Mouse (Mus musculus) forebrain, postnatal 0 days (tissue): ENCODE results near the gene Agr2. TPM values are rescaled to one million over a fixed set of nuclear protein-coding genes. Genes with fewer than 3 reads are reported as not detected.

ENCODE experiments used
- ATAC-seq: fragments of 200-750 bp; cut with Nextera tagmentation; 2 replicates; pipeline ENCODE4 v1.8.0; 2017; ENCODE audit warnings: mild to moderate bottlenecking, moderate library complexity
- DNase-seq: peaks from one replicate; pipeline ENCODE4 v3.0.0-alpha.2; 2015
- H3K27ac ChIP-seq: fragments of 300-500 bp; sonication (generic); 2 replicates; pipeline ENCODE4 v1.5.1; 2014; ENCODE audit warnings: low read depth, mild to moderate bottlenecking, antibody characterized with exemption, low read length, moderate library complexity, mixed read lengths
- H3K27me3 ChIP-seq: fragments of 300-500 bp; sonication (generic); 2 replicates; pipeline ENCODE4 v1.6.1; 2014; ENCODE audit warnings: mild to moderate bottlenecking, low read length, mixed read lengths; ENCODE audit not compliant: insufficient read depth
- H3K36me3 ChIP-seq: fragments of 300-500 bp; sonication (generic); 2 replicates; pipeline ENCODE4 v1.6.1; 2014; ENCODE audit warnings: mild to moderate bottlenecking, moderate library complexity; ENCODE audit not compliant: insufficient read depth
- H3K4me1 ChIP-seq: fragments of 300-500 bp; sonication (generic); 2 replicates; pipeline ENCODE4 v1.6.1; 2014; ENCODE audit warnings: antibody characterized with exemption; ENCODE audit not compliant: insufficient read depth
- H3K4me2 ChIP-seq: fragments of 300-500 bp; sonication (generic); 2 replicates; pipeline ENCODE4 v1.6.1; 2014; ENCODE audit warnings: low read depth, mild to moderate bottlenecking, moderate library complexity
- H3K4me3 ChIP-seq: fragments of 300-500 bp; sonication (generic); 2 replicates; pipeline ENCODE4 v1.5.1; 2014; ENCODE audit warnings: low read depth, low read length, mixed read lengths
- H3K9ac ChIP-seq: fragments of 300-500 bp; sonication (generic); 2 replicates; pipeline ENCODE4 v1.6.1; 2014; ENCODE audit warnings: mild to moderate bottlenecking
- H3K9me3 ChIP-seq: fragments of 300-500 bp; sonication (generic); 2 replicates; pipeline ENCODE4 v1.6.1; 2016; ENCODE audit warnings: low read length
- CTCF ChIP-seq: sonication (generic); IDR thresholded peaks from 2 replicates; pipeline ENCODE4 v1.5.1; 2016; ENCODE audit warnings: antibody characterized with exemption, control low read depth, low read depth
- WGBS: fragments of 180-500 bp; shearing (Covaris S2); extraction: QIAGEN DNeasy Blood & Tissue Kit; methylation state at CpG from one replicate; pipeline ENCODE4 v1.1.7; 2014; 5-methylcytosine and 5-hydroxymethylcytosine counted together
- polyA plus RNA-seq: library from polyadenylated mRNA; unstranded; fragments of >200 nt; fragmentation: Nextera tagmentation; extraction: Ambion mirVana; gene quantifications from 2 replicates; pipeline ENCODE4 v1.2.1, GENCODE M21; 2015
- total RNA-seq: library from RNA; depleted of rRNA; stranded (reverse); fragments of >200 nt; gene quantifications from 2 replicates; pipeline ENCODE4 v1.2.3, GENCODE M21; 2014; rRNA removed

Gene Agr2
- total and polyA plus RNA-seq, 2 experiments from 2014 or later = 0.21 TPM; not detected in 1

DNA sequence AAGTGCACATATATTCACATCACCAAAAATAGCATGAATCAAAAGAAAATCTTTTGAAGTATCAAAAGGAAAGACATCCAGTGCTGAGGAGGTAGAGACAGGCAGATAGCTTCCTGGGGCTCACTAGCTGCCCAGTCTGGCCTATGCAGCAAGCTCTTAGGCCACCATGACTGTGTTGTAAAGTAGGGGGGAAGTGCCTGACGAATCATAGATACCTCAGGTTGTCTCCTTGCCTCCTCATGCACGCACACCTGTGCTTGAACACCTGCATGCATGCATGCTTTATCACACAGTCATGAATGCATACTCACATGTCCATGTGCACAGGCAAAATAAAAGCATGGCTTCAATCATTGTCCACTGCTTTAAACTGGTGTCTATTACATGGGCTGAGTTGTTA lies 52.0 kb downstream of the Agr2 start:
- no peak for TF ChIP-seq CTCF
- H3K27me3 ChIP-seq = no peaks in the 10 kb centered on the region
- no peak for ATAC-seq
- no peak overlapping the region for H3K4me2 ChIP-seq
- DNase-seq = no peak
- H3K4me3 ChIP-seq = no peak overlapping the region
- H3K9ac ChIP-seq = no peak overlapping the region
- H3K4me1 ChIP-seq = no peaks in the 10 kb centered on the region; the same call in 1 of the 2 replicates
- H3K9me3 ChIP-seq = no peaks in the 10 kb centered on the region
- WGBS = 77% methylated on average over 2 of the region's 2 CpGs
- H3K27ac ChIP-seq = no peak overlapping the region
- H3K36me3 ChIP-seq = no peaks in the 10 kb centered on the region

DNA sequence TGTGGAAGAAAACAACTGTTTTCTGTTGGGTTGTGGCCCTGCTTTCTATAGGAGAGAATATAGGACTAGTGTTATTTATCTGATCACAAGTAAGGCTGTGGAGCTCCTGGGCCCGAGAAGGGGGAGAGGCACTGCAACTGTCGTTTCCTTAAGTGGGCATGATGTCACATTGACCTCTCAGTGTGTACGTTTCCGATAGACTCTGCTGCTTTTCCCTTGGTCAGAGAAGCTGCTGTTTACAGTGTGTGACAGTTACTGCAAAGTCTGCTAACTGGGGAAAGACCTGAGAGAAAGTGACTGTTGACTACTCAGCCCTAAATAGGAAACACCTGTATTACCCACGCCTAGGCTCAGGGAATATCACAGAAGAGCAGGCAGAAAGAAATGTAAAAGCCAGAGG lies 53.5 kb downstream of the Agr2 start:
- no peak overlapping the region for H3K4me3 ChIP-seq
- no peaks in the 10 kb centered on the region for H3K9me3 ChIP-seq
- no peak overlapping the region for H3K4me2 ChIP-seq
- WGBS = 60% methylated on average over 5 of the region's 5 CpGs
- no peaks in the 10 kb centered on the region for H3K36me3 ChIP-seq
- DNase-seq (no peak), ATAC-seq (no peak)
- H3K9ac ChIP-seq = no peak overlapping the region
- H3K27ac ChIP-seq = no peak overlapping the region
- no peaks in the 10 kb centered on the region for H3K4me1 ChIP-seq
- no peaks in the 10 kb centered on the region for H3K27me3 ChIP-seq
- TF ChIP-seq CTCF = no peak

DNA sequence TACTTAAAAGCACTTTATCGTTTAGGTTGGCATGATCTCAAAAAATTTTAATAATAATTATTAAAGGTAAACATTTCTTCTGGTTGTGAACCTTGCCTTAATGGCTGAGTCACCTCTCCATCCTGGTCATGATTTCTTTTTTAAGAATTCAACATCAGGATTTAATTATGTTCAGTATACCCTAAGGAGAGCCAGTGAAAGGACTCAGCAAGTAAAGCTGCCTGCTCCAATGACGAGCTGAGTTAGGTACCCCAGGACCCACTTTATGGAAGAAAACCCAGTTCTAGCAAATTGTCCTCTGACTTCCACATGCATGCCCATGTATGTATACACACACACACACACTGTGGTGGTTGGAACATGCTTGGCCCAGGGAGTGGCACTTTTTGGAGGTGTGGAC lies 54.9 kb downstream of the Agr2 start:
- Histone ChIP-seq H3K36me3 (no peaks in the 10 kb centered on the region), H3K27ac (no peak overlapping the region), H3K9me3 (no peaks in the 10 kb centered on the region), H3K9ac (no peak overlapping the region), H3K4me1 (no peaks in the 10 kb centered on the region), H3K4me3 (no peak overlapping the region), H3K27me3 (no peaks in the 10 kb centered on the region), H3K4me2 (no peak overlapping the region)
- no peak for DNase-seq
- no peak for ATAC-seq
- TF ChIP-seq CTCF = no peak
- WGBS = 80% methylated on average over 2 of the region's 2 CpGs

DNA sequence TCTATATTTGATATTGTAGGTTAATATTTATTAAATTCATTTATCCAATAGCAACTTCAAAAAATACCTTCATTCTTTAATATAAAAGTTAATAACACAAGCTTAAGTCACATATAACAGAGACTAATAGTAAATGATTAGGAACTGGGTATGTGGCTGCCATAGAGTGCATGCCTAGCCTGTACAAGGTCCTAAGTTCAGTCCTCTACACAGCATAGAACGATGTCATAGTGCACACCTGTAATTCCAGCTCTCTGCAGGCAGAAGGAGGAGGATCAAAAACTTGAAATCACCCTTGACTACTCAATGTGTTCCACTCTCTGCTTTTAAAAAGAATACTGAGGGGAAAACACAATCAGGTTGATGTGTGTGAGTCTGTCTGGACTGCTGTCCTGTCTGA lies 57.6 kb downstream of the Agr2 start:
- TF ChIP-seq CTCF = no peak

More for the DNA sequence above, 57.6 kb downstream of the Agr2 start:
- H3K27ac ChIP-seq = no peak overlapping the region
- H3K4me3 ChIP-seq = no peak overlapping the region
- H3K36me3 ChIP-seq = no peaks in the 10 kb centered on the region
- H3K27me3 ChIP-seq = no peaks in the 10 kb centered on the region
- DNase-seq = no peak
- WGBS = 80% methylated on average over 1 of the region's 1 CpGs
- ATAC-seq = no peak
- H3K9ac ChIP-seq = no peak overlapping the region
- no peaks in the 10 kb centered on the region for H3K9me3 ChIP-seq
- no peaks in the 10 kb centered on the region for H3K4me1 ChIP-seq
- no peak overlapping the region for H3K4me2 ChIP-seq

Other genes starting within 250 kb of the Agr2 start
- not detected in 2 replicates for gene Agr3, start 67.3 kb upstream of the Agr2 start, total RNA-seq
- not detected in 2 replicates for gene Agr3, start 67.3 kb upstream of the Agr2 start, polyA plus RNA-seq
- gene Tspan13, start 49.6 kb downstream of the Agr2 start, total RNA-seq = 248 and 300 TPM in 2 replicates
- 390 and 428 TPM in 2 replicates for gene Tspan13, start 49.6 kb downstream of the Agr2 start, polyA plus RNA-seq
- gene Ankmy2, start 164.2 kb downstream of the Agr2 start, total RNA-seq = 77.7 and 80.0 TPM in 2 replicates
- 65.3 and 78.6 TPM in 2 replicates for gene Ankmy2, start 164.2 kb downstream of the Agr2 start, polyA plus RNA-seq
- 379 and 428 TPM in 2 replicates for gene Bzw2, start 165.2 kb downstream of the Agr2 start, total RNA-seq
- 433 and 494 TPM in 2 replicates for gene Bzw2, start 165.2 kb downstream of the Agr2 start, polyA plus RNA-seq